Mouse (Mus musculus) lung, adult 2 months (tissue): ENCODE measurements at regions not wholly inside any gene's neighbourhood (a gene's known extent, or its start where the extent isn't known, plus 50 kb on each side); places are given as distances from the start of the nearest gene placed in this dataset.

Experiments
- CTCF ChIP-seq: fragments of 200-500 bp; IDR thresholded peaks from 2 replicates; pipeline ENCODE4 v1.5.1; 2011; ENCODE audit warnings: mild to moderate bottlenecking, low read length, control low read depth; ENCODE audit not compliant: insufficient read depth
- POLR2A ChIP-seq: fragments of 200-500 bp; IDR thresholded peaks from 2 replicates; pipeline ENCODE4 v1.6.1; 2011; ENCODE audit warnings: low read depth, mild to moderate bottlenecking, control low read depth, low read length, borderline replicate concordance; ENCODE audit errors: extremely low read depth

- TF ChIP-seq POLR2A (no peak), CTCF (no peak)
These were observed 69.3 kb upstream of the 1700009N14Rik start for GRCm38 (mm10) chr4:39380771-39381170.
